Mouse (Mus musculus): ENCODE data around the gene Surf4. TPM values are rescaled to one million over a fixed set of nuclear protein-coding genes. Genes with fewer than 3 reads are reported as not detected.

The Surf4 gene
- total and polyA plus RNA-seq, 3 experiments: 109 to 161 (median 140) TPM

DNA sequence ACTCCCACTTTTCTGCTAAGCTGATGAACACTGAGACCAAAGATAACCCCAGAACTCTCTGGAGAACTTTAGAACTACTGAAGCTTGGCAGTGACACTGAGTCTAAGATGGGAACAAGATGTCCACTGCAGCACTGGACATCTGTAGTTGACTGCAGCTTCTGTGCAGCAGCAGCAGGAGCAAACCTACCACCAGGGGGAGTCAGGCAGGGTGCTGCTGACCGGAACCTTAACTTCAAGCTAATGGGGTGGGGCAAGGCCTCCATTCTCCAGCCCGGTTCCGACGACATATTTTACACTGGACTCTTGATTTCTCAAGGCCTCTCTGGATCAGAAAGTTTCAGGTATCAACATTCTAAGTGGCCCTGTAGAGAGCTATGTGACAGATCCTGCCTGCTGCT is 26.6 kb downstream of the Surf4 start:
- dilution Hi-C loops (cut with MboI; ENCODE audit: extremely low pct_ligation_motif_present, extremely low pct_unique_long_range_greater_than_20kb, low sequenced_read_pairs) (no loop called here), in situ Hi-C loops (cut with MboI; ENCODE audit: low pct_ligation_motif_present, low pct_unique_long_range_greater_than_20kb, low sequenced_read_pairs) (no loop called here)
- Histone ChIP-seq H3K4me3 (replicated peaks in 1 of 3; ENCODE audit: low read depth in 2 of 3, low read length in 2 of 3, poor library complexity in 1 of 3) (no peak overlapping the region), H3K4me1 (ENCODE audit: control insufficient read depth in 1 of 2, insufficient read depth in 2 of 2) (peaks cover 18 to 37% of the 10 kb centered on the region in 2 experiments), H3K36me3 (replicated peaks in 1 of 2; ENCODE audit: control insufficient read depth in 1 of 2, insufficient read depth in 1 of 2, low read length in 1 of 2) (peaks cover 41 to 62% of the 10 kb centered on the region in 2 experiments), H3K9ac (ENCODE audit: insufficient read depth, low read depth) (peak overlapping the region; percentile 37; the same call in 1 of the 2 replicates), H3K9me3 (replicated peaks; ENCODE audit: low read length) (no peaks in the 10 kb centered on the region), H3K79me2 (replicated peaks; ENCODE audit: control insufficient read depth, extremely low read depth, insufficient read depth, poor library complexity, severe bottlenecking) (peaks cover 44% of the 10 kb centered on the region), H3K4me2 (ENCODE audit: insufficient read depth, low read depth, poor library complexity, severe bottlenecking) (peak overlapping the region; percentile 55), H3K27ac (ENCODE audit: insufficient read depth, low read depth) (no peak overlapping the region), H3K27me3 (replicated peaks) (no peaks in the 10 kb centered on the region)
- DNase-seq (ENCODE audit: extremely low read depth): no peak
- TF ChIP-seq SIN3A (IDR thresholded peaks at IDR 0.05; ENCODE audit: low read length): peak; percentile 45; the same call in 1 of the 2 replicates
- no peak for TF ChIP-seq CHD1 (IDR thresholded peaks at IDR 0.05; ENCODE audit: low read depth, low read length)
- TF ChIP-seq RAD21 (IDR thresholded peaks at IDR 0.05; ENCODE audit: low read depth, low read length): peak; percentile 7; the same call in 1 of the 2 replicates
- no peak for TF ChIP-seq MYC (IDR thresholded peaks at IDR 0.05; ENCODE audit: low read depth, low read length)
- 0 out of 2 replicates have a peak, but pooled peaks have one; percentile 38 for TF ChIP-seq MAZ (IDR thresholded peaks at IDR 0.05; ENCODE audit: low read depth, low read length)
- peak; percentile 47 for TF ChIP-seq SMC3 (IDR thresholded peaks at IDR 0.05; ENCODE audit: low read depth, low read length)
- peak; percentile 65 to 79 for TF ChIP-seq CTCF (conservative IDR thresholded peaks at IDR 0.05 in 1 of 2, IDR thresholded peaks at IDR 0.05 in 1 of 2; ENCODE audit: low read depth in 2 of 2, low read length in 2 of 2)

DNA sequence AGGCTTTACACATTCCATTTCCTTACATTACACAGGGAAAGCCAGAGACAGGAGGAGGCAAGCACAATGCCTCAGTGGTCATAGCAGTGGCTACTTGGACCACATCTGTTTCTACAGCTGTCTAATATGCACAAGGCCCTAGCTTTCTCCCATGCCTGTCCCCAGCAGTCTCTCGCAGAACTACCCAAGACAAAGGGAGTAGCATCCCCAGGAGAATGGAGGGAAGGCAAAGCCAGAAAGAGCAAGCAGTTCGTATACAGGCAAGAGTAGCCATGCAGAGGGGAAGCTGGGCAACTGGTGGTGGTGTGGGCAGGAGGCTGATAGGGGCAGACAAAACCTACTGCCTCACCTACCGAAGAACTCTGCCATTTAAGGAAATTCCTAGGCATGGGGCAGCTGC is 27.3 kb downstream of the Surf4 start:
- no peak overlapping the region for H3K4me2 ChIP-seq (ENCODE audit: insufficient read depth, low read depth, poor library complexity, severe bottlenecking)
- H3K79me2 ChIP-seq (replicated peaks; ENCODE audit: control insufficient read depth, extremely low read depth, insufficient read depth, poor library complexity, severe bottlenecking): peaks cover 44% of the 10 kb centered on the region
- H3K27ac ChIP-seq (ENCODE audit: insufficient read depth, low read depth): no peak overlapping the region
- in situ Hi-C loops (cut with MboI; ENCODE audit: low pct_ligation_motif_present, low pct_unique_long_range_greater_than_20kb, low sequenced_read_pairs): no loop called here
- TF ChIP-seq MAFK (IDR thresholded peaks at IDR 0.05; ENCODE audit: insufficient replicate concordance, low read length) (no peak), POLR2A (IDR thresholded peaks at IDR 0.05; ENCODE audit: low read depth, low read length) (no peak), HCFC1 (IDR thresholded peaks at IDR 0.05; ENCODE audit: low read depth, low read length) (no peak), UBTF (IDR thresholded peaks at IDR 0.05; ENCODE audit: low read depth, low read length) (no peak), MXI1 (IDR thresholded peaks at IDR 0.05; ENCODE audit: low read depth, low read length) (no peak), ZC3H11A (IDR thresholded peaks at IDR 0.05; ENCODE audit: low read depth, low read length) (no peak), EP300 (IDR thresholded peaks at IDR 0.05; ENCODE audit: low read length) (no peak), RCOR1 (conservative IDR thresholded peaks at IDR 0.05; ENCODE audit: low read depth, low read length) (no peak), NRF1 (IDR thresholded peaks at IDR 0.05; ENCODE audit: low read depth, low read length) (no peak), IRF4 (IDR thresholded peaks at IDR 0.05; ENCODE audit: low read depth, low read length) (no peak), JUND (conservative IDR thresholded peaks at IDR 0.05; ENCODE audit: low read depth, low read length) (no peak), TBP (conservative IDR thresholded peaks at IDR 0.05; ENCODE audit: low read depth, low read length) (no peak), NELFE (IDR thresholded peaks at IDR 0.05; ENCODE audit: low read depth, low read length) (no peak), MAZ (IDR thresholded peaks at IDR 0.05; ENCODE audit: low read depth, low read length) (no peak), TCF12 (IDR thresholded peaks at IDR 0.05; ENCODE audit: low read depth, low read length) (no peak), MYC (IDR thresholded peaks at IDR 0.05; ENCODE audit: low read depth, low read length) (no peak), CTCF (conservative IDR thresholded peaks at IDR 0.05 in 1 of 2, IDR thresholded peaks at IDR 0.05 in 1 of 2; ENCODE audit: low read depth in 2 of 2, low read length in 2 of 2) (no peak), E2F4 (IDR thresholded peaks at IDR 0.05; ENCODE audit: insufficient replicate concordance, low read depth, low read length) (no peak)
- H3K27me3 ChIP-seq (replicated peaks): no peaks in the 10 kb centered on the region
- DNase-seq (ENCODE audit: extremely low read depth): no peak
- peaks cover 34 to 59% of the 10 kb centered on the region in 2 experiments for H3K36me3 ChIP-seq (replicated peaks in 1 of 2; ENCODE audit: control insufficient read depth in 1 of 2, insufficient read depth in 1 of 2, low read length in 1 of 2)
- peaks cover 18 to 42% of the 10 kb centered on the region in 2 experiments for H3K4me1 ChIP-seq (ENCODE audit: control insufficient read depth in 1 of 2, insufficient read depth in 2 of 2)
- H3K9ac ChIP-seq (ENCODE audit: insufficient read depth, low read depth): no peak overlapping the region
- no peaks in the 10 kb centered on the region for H3K9me3 ChIP-seq (replicated peaks; ENCODE audit: low read length)
- no peak overlapping the region for H3K4me3 ChIP-seq (replicated peaks in 1 of 3; ENCODE audit: low read depth in 2 of 3, low read length in 2 of 3, poor library complexity in 1 of 3)
- dilution Hi-C loops (cut with MboI; ENCODE audit: extremely low pct_ligation_motif_present, extremely low pct_unique_long_range_greater_than_20kb, low sequenced_read_pairs): no loop called here

Measured in CH12.LX (cell line).